Mouse (Mus musculus) T-helper 2 cell (primary cell): ENCODE measurements at regions not wholly inside any gene's neighbourhood (a gene's known extent, or its start where the extent isn't known, plus 50 kb on each side); places are given as distances from the start of the nearest gene placed in this dataset.

ENCODE experiments used
- in situ Hi-C: fragments of 300-600 bp; cut with MboI, MseI; formaldehyde crosslinking; loops from one replicate; pipeline ENCODE4 v1.15.1; 2025; ENCODE audit warnings: high pct_unique_total_duplicates

GRCm38 (mm10) chr1:120667776-120668175 lies 65.6 kb downstream of the En1 start:
- in situ Hi-C loops, result no loop called here

GRCm38 (mm10) chr1:120683532-120684245 lies 81.5 kb downstream of the En1 start:
- in situ Hi-C loops, result no loop called here

GRCm38 (mm10) chr1:120685650-120686244 lies 83.5 kb downstream of the En1 start:
- in situ Hi-C loops, result no loop called here

- in situ Hi-C loops, result no loop called here
These were observed 89.4 kb downstream of the En1 start for GRCm38 (mm10) chr1:120691571-120691970.

- in situ Hi-C loops, result no loop called here
These were observed 96.0 kb downstream of the En1 start for GRCm38 (mm10) chr1:120698189-120698588.

GRCm38 (mm10) chr1:120704201-120704600 lies 102.0 kb downstream of the En1 start:
- in situ Hi-C loops, result no loop called here

GRCm38 (mm10) chr1:120706011-120706410 lies 103.8 kb downstream of the En1 start:
- in situ Hi-C loops, result no loop called here

GRCm38 (mm10) chr1:120708511-120708910 lies 106.3 kb downstream of the En1 start:
- in situ Hi-C loops, result no loop called here

GRCm38 (mm10) chr1:120715105-120715877 lies 113.1 kb downstream of the En1 start:
- in situ Hi-C loops, result no loop called here

GRCm38 (mm10) chr1:120726777-120727176 lies 124.6 kb downstream of the En1 start:
- in situ Hi-C loops, result no loop called here

- in situ Hi-C loops, result no loop called here
These were observed 125.2 kb downstream of the En1 start for GRCm38 (mm10) chr1:120727427-120727826.

- in situ Hi-C loops, result no loop called here
These were observed 129.8 kb downstream of the En1 start for GRCm38 (mm10) chr1:120732003-120732402.

- in situ Hi-C loops, result no loop called here
These were observed 131.5 kb downstream of the En1 start for GRCm38 (mm10) chr1:120733683-120734082.

GRCm38 (mm10) chr1:120734846-120735245 lies 132.6 kb downstream of the En1 start:
- in situ Hi-C loops, result no loop called here

- in situ Hi-C loops, result no loop called here
These were observed 137.3 kb downstream of the En1 start for GRCm38 (mm10) chr1:120739499-120739898.

- in situ Hi-C loops, result no loop called here
These were observed 139.0 kb downstream of the En1 start for GRCm38 (mm10) chr1:120741091-120741740.

- in situ Hi-C loops, result no loop called here
These were observed 146.7 kb downstream of the En1 start for GRCm38 (mm10) chr1:120748963-120749362.

GRCm38 (mm10) chr1:120753406-120753805 lies 151.2 kb downstream of the En1 start:
- in situ Hi-C loops, result no loop called here

GRCm38 (mm10) chr1:120754337-120754736 lies 152.1 kb downstream of the En1 start:
- in situ Hi-C loops, result no loop called here

GRCm38 (mm10) chr1:120757283-120757821 lies 155.1 kb downstream of the En1 start:
- in situ Hi-C loops, result no loop called here

- in situ Hi-C loops, result no loop called here
These were observed 156.0 kb downstream of the En1 start for GRCm38 (mm10) chr1:120758172-120758571.

- in situ Hi-C loops, result no loop called here
These were observed 156.5 kb downstream of the En1 start for GRCm38 (mm10) chr1:120758762-120759161.
